Mouse (Mus musculus): ENCODE measurements around the gene Psmg4. TPM values are rescaled to one million over a fixed set of nuclear protein-coding genes. Genes with fewer than 3 reads are reported as not detected.
A peak's percentile ranks its signal among the peaks of the same experiment; 100 is the strongest.

Psmg4 gene
- polyA plus RNA-seq, 1 experiment from 2014 or later, result 90.8 TPM

DNA sequence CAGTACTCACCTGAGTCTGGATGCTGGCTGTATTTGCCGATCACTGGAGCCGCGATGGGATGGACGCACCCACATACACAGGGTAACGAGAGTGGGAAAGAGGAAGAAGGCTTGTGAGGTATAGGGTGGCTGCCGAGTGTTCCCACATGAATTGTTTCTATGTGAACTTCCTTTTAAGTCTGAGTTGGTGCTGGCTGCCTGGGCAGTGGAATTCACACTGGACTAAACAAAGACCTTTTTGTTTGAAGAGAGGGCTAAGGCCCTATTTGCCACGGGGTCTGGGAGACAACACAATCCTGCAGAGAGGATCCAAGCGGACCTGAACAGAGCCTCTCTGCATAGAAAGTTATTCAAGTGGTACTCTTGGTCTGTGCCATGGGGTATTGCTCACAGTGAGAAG is 30.6 kb downstream of the Psmg4 start:
- H3K9me3 ChIP-seq (ENCODE audit: control insufficient read depth, low read length), result no peaks in the 10 kb centered on the region
- H3K4me2 ChIP-seq (ENCODE audit: low read length), result no peak overlapping the region
- DNase-seq (ENCODE audit: low spot score), result no peak
- no peak overlapping the region for H3K4me3 ChIP-seq (ENCODE audit: low read depth, low read length)
- H3K36me3 ChIP-seq (ENCODE audit: control insufficient read depth, insufficient read depth, low read length), result no peaks in the 10 kb centered on the region
- H3K9ac ChIP-seq (ENCODE audit: low read length), result no peak overlapping the region
- ATAC-seq (replicated peaks; ENCODE audit: low FRiP score, low TSS enrichment, low read depth), result no peak
- H3K27ac ChIP-seq (ENCODE audit: low read depth), result no peak overlapping the region
- H3K27me3 ChIP-seq (replicated peaks; ENCODE audit: control insufficient read depth, insufficient read depth, low read length), result no peaks in the 10 kb centered on the region
- WGBS, result 68% methylated on average over 8 of the region's 8 CpGs
- no peaks in the 10 kb centered on the region; the same call in 1 of the 2 replicates for H3K4me1 ChIP-seq (replicated peaks; ENCODE audit: control insufficient read depth, insufficient read depth, low read length)

GRCm38 (mm10) chr13:34195676-34196075 is 32.9 kb downstream of the Psmg4 start:
- DNase-seq (ENCODE audit: low spot score) (no peak), ATAC-seq (replicated peaks; ENCODE audit: low FRiP score, low TSS enrichment, low read depth) (no peak)
- WGBS, result 82% methylated on average over 1 of the region's 1 CpGs
- H3K27ac ChIP-seq (ENCODE audit: low read depth), result no peak overlapping the region
- no peaks in the 10 kb centered on the region for H3K36me3 ChIP-seq (ENCODE audit: control insufficient read depth, insufficient read depth, low read length)
- no peaks in the 10 kb centered on the region for H3K9me3 ChIP-seq (ENCODE audit: control insufficient read depth, low read length)
- H3K4me3 ChIP-seq (ENCODE audit: low read depth, low read length), result no peak overlapping the region
- no peaks in the 10 kb centered on the region; the same call in 1 of the 2 replicates for H3K4me1 ChIP-seq (replicated peaks; ENCODE audit: control insufficient read depth, insufficient read depth, low read length)
- H3K4me2 ChIP-seq (ENCODE audit: low read length), result no peak overlapping the region
- H3K9ac ChIP-seq (ENCODE audit: low read length), result no peak overlapping the region
- no peaks in the 10 kb centered on the region for H3K27me3 ChIP-seq (replicated peaks; ENCODE audit: control insufficient read depth, insufficient read depth, low read length)

- H3K4me1 ChIP-seq (replicated peaks; ENCODE audit: control insufficient read depth, insufficient read depth, low read length), result no peaks in the 10 kb centered on the region
- 94% methylated on average over 3 of the region's 3 CpGs for WGBS
- no peaks in the 10 kb centered on the region for H3K9me3 ChIP-seq (ENCODE audit: control insufficient read depth, low read length)
- H3K4me3 ChIP-seq (ENCODE audit: low read depth, low read length), result no peak overlapping the region
- H3K9ac ChIP-seq (ENCODE audit: low read length), result no peak overlapping the region
- no peaks in the 10 kb centered on the region for H3K36me3 ChIP-seq (ENCODE audit: control insufficient read depth, insufficient read depth, low read length)
- no peak for ATAC-seq (replicated peaks; ENCODE audit: low FRiP score, low TSS enrichment, low read depth)
- no peak overlapping the region for H3K27ac ChIP-seq (ENCODE audit: low read depth)
- DNase-seq (ENCODE audit: low spot score), result no peak
- H3K4me2 ChIP-seq (ENCODE audit: low read length), result no peak overlapping the region
- H3K27me3 ChIP-seq (replicated peaks; ENCODE audit: control insufficient read depth, insufficient read depth, low read length), result no peaks in the 10 kb centered on the region
Observed at GRCm38 (mm10) chr13:34205216-34205615, 42.5 kb downstream of the Psmg4 start.

DNA sequence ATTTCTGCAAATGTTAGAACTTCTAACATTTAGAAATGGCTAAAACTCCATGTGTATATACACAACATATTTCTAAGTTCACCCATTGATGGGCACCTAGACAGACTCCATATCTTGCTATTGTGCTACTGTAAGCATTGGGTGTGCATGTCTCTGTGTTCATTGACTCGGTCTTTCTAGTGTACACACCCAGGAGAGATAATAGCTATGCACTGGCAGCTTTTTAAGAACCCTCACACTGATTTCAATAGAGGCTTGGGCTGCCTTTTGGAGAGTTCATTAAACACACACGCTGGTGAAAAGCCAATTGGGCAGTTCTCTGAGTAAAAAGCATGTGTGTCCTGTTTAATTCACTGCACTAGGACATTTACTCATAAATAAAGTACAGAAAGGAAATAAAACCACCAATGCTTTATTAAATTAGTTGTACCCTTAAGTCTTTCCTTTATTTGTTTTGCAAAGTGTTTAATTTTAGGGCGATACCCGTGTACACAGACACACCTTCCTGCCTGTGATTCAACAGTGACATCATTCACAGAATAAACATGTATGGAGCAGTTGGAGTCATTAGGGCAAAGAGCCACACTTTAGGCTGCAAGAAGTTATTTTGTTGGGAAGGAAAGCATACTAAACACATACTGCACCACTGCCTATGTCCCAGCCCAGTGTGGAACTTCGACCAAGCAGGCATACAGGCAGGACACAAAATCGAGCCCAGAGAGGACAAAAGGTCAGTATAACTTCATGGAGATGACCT is 45.1 kb downstream of the Psmg4 start:
- Histone ChIP-seq H3K4me3 (ENCODE audit: low read depth, low read length) (no peak overlapping the region), H3K9ac (ENCODE audit: low read length) (no peak overlapping the region), H3K36me3 (ENCODE audit: control insufficient read depth, insufficient read depth, low read length) (no peaks in the 10 kb centered on the region), H3K27ac (ENCODE audit: low read depth) (no peak overlapping the region), H3K4me2 (ENCODE audit: low read length) (no peak overlapping the region), H3K27me3 (replicated peaks; ENCODE audit: control insufficient read depth, insufficient read depth, low read length) (no peaks in the 10 kb centered on the region), H3K4me1 (replicated peaks; ENCODE audit: control insufficient read depth, insufficient read depth, low read length) (no peaks in the 10 kb centered on the region), H3K9me3 (ENCODE audit: control insufficient read depth, low read length) (no peaks in the 10 kb centered on the region)
- DNase-seq (ENCODE audit: low spot score) (no peak), ATAC-seq (replicated peaks; ENCODE audit: low FRiP score, low TSS enrichment, low read depth) (no peak)
- 65% methylated on average over 6 of the region's 6 CpGs for WGBS

DNA sequence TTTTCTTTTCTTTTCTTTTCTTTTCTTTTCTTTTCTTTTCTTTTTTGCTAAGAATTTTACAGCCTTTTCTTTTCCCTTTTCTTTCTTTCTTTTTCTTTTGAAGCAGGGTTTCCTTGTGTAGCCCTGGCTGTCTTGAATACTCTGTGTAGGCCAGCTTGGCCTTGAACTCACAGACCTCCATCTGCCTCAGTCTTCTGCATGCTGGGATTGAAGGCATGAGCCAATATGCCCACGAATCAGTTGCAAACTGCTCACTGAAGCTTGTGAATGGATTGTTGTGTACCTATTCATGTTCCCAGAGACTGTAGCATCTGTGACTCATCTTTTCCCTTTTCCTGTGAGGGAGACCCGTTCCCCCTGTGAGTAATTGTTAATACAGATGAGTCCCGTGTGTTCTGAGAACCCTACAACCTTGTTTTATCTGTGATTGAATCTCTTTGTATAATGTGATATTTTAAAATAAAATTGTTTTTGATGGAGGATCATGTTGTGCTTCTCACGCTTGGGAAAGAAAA is 48.6 kb downstream of the Psmg4 start:
- Histone ChIP-seq H3K4me3 (ENCODE audit: low read depth, low read length) (no peak overlapping the region), H3K9ac (ENCODE audit: low read length) (no peak overlapping the region), H3K27ac (ENCODE audit: low read depth) (no peak overlapping the region), H3K9me3 (ENCODE audit: control insufficient read depth, low read length) (no peaks in the 10 kb centered on the region), H3K36me3 (ENCODE audit: control insufficient read depth, insufficient read depth, low read length) (no peaks in the 10 kb centered on the region), H3K27me3 (replicated peaks; ENCODE audit: control insufficient read depth, insufficient read depth, low read length) (no peaks in the 10 kb centered on the region), H3K4me1 (replicated peaks; ENCODE audit: control insufficient read depth, insufficient read depth, low read length) (peaks cover 3% of the 10 kb centered on the region; the same call in 1 of the 2 replicates), H3K4me2 (ENCODE audit: low read length) (no peak overlapping the region)
- WGBS, result 54% methylated on average over 4 of the region's 4 CpGs
- ATAC-seq (replicated peaks; ENCODE audit: low FRiP score, low TSS enrichment, low read depth) (no peak), DNase-seq (ENCODE audit: low spot score) (no peak)

DNA sequence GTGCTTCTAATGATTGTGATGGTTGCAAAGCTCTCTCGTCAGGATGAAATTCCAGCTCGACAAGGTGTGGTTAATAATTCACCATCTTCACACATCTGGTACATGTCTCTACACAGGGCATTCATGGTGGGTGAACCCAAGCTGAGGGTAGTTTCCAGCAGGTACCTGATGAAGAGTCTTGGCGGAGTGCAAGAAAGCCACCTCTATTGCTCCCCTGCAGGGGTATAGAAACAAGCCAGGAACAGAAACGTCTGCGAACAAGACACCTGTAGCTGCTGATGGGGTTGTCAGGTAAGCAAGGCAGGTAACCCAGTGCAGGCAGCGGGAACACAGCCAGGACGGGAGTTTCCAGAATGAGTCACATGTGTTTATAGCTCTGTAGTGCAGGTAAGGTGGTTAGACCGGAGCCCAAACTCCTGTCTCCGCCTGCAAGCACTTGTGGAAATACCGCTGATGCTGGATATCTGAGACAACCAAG is 50.0 kb downstream of the Psmg4 start:
- DNase-seq (ENCODE audit: low spot score) (peak; percentile 84), ATAC-seq (replicated peaks; ENCODE audit: low FRiP score, low TSS enrichment, low read depth) (peak; percentile 91)
- Histone ChIP-seq H3K36me3 (ENCODE audit: control insufficient read depth, insufficient read depth, low read length) (no peaks in the 10 kb centered on the region), H3K4me1 (replicated peaks; ENCODE audit: control insufficient read depth, insufficient read depth, low read length) (peaks cover 3% of the 10 kb centered on the region; the same call in 1 of the 2 replicates), H3K27ac (ENCODE audit: low read depth) (peak overlapping the region; percentile 10; the same call in 1 of the 2 replicates), H3K9ac (ENCODE audit: low read length) (no peak overlapping the region), H3K27me3 (replicated peaks; ENCODE audit: control insufficient read depth, insufficient read depth, low read length) (no peaks in the 10 kb centered on the region), H3K4me2 (ENCODE audit: low read length) (peak overlapping the region; percentile 7; the same call in 1 of the 2 replicates), H3K4me3 (ENCODE audit: low read depth, low read length) (no peak overlapping the region), H3K9me3 (ENCODE audit: control insufficient read depth, low read length) (no peaks in the 10 kb centered on the region)
- whole genome bisulfite sequencing, result 55% methylated on average over 10 of the region's 10 CpGs

- WGBS, result 87% methylated on average over 3 of the region's 3 CpGs
- H3K4me1 ChIP-seq (replicated peaks; ENCODE audit: control insufficient read depth, insufficient read depth, low read length), result peaks cover 3% of the 10 kb centered on the region; the same call in 1 of the 2 replicates
Observed at GRCm38 (mm10) chr13:34214855-34215254, 52.1 kb downstream of the Psmg4 start.

GRCm38 (mm10) chr13:34218776-34219175 is 56.0 kb downstream of the Psmg4 start:
- no peaks in the 10 kb centered on the region for H3K9me3 ChIP-seq (ENCODE audit: control insufficient read depth, low read length)
- H3K36me3 ChIP-seq (ENCODE audit: control insufficient read depth, insufficient read depth, low read length), result no peaks in the 10 kb centered on the region
- WGBS, result 82% methylated on average over 3 of the region's 3 CpGs
- no peak overlapping the region for H3K27ac ChIP-seq (ENCODE audit: low read depth)
- ATAC-seq (replicated peaks; ENCODE audit: low FRiP score, low TSS enrichment, low read depth) (no peak), DNase-seq (ENCODE audit: low spot score) (no peak)
- H3K27me3 ChIP-seq (replicated peaks; ENCODE audit: control insufficient read depth, insufficient read depth, low read length), result no peaks in the 10 kb centered on the region
- no peak overlapping the region for H3K4me2 ChIP-seq (ENCODE audit: low read length)
- no peak overlapping the region for H3K4me3 ChIP-seq (ENCODE audit: low read depth, low read length)
- H3K9ac ChIP-seq (ENCODE audit: low read length), result no peak overlapping the region
- H3K4me1 ChIP-seq (replicated peaks; ENCODE audit: control insufficient read depth, insufficient read depth, low read length), result 0 out of 2 replicates have a peak, but pooled peaks cover 6% of the 10 kb centered on the region

More at GRCm38 (mm10) chr13:34214855-34215254, 52.1 kb downstream of the Psmg4 start:
- no peaks in the 10 kb centered on the region for H3K27me3 ChIP-seq (replicated peaks; ENCODE audit: control insufficient read depth, insufficient read depth, low read length)
- no peaks in the 10 kb centered on the region for H3K9me3 ChIP-seq (ENCODE audit: control insufficient read depth, low read length)
- H3K4me3 ChIP-seq (ENCODE audit: low read depth, low read length), result no peak overlapping the region
- no peak for DNase-seq (ENCODE audit: low spot score)
- no peak for ATAC-seq (replicated peaks; ENCODE audit: low FRiP score, low TSS enrichment, low read depth)
- no peaks in the 10 kb centered on the region for H3K36me3 ChIP-seq (ENCODE audit: control insufficient read depth, insufficient read depth, low read length)
- no peak overlapping the region for H3K9ac ChIP-seq (ENCODE audit: low read length)
- no peak overlapping the region for H3K4me2 ChIP-seq (ENCODE audit: low read length)
- H3K27ac ChIP-seq (ENCODE audit: low read depth), result no peak overlapping the region
